Mouse (Mus musculus) brown adipose tissue, adult 24 weeks (tissue): ENCODE data around the gene Xxylt1. TPM values are rescaled to one million over a fixed set of nuclear protein-coding genes. Genes with fewer than 3 reads are reported as not detected.

Source experiments
- H3K27ac ChIP-seq: fragments of 200-500 bp; replicated peaks from 2 replicates; pipeline ENCODE4 v1.5.1; 2012; ENCODE audit warnings: low read depth, mild to moderate bottlenecking, low read length
- H3K4me1 ChIP-seq: fragments of 200-500 bp; 2 replicates; pipeline ENCODE4 v1.6.1; 2012; ENCODE audit warnings: low read length, mixed read lengths; ENCODE audit not compliant: control insufficient read depth, insufficient read depth, insufficient read length
- H3K4me3 ChIP-seq: fragments of 200-500 bp; 2 replicates; pipeline ENCODE4 v1.5.1; 2012; ENCODE audit warnings: low read depth, mild to moderate bottlenecking, low read length, moderate library complexity; ENCODE audit not compliant: insufficient read depth
- polyA plus RNA-seq: library from polyadenylated mRNA; stranded (reverse); fragments of >200 nt; gene quantifications from 2 replicates; pipeline ENCODE4 v1.2.4, GENCODE M21; 2012; ENCODE audit not compliant: missing spikeins, insufficient read depth, insufficient read length

Gene Xxylt1
- polyA plus RNA-seq = 5.6 and 5.8 TPM in 2 replicates

GRCm38 (mm10) chr16:31081125-31081664 lies at the start of gene Xxylt1:
Xxylt1 (minus strand) TSS chr16:31081432.
- Histone ChIP-seq H3K4me3 (peak within 1 kb of the TSS; percentile 92), H3K4me1 (peaks cover 4% of the 10 kb centered on the region; the same call in 1 of the 2 replicates), H3K27ac (no peak within 1 kb of the TSS)

- Histone ChIP-seq H3K4me3 (no peak overlapping the region), H3K27ac (no peak overlapping the region), H3K4me1 (no peaks in the 10 kb centered on the region)
Observed at GRCm38 (mm10) chr16:31128116-31128515, 46.9 kb upstream of the Xxylt1 start.

- H3K4me1 ChIP-seq = no peaks in the 10 kb centered on the region
- H3K27ac ChIP-seq = no peak overlapping the region
- no peak overlapping the region for H3K4me3 ChIP-seq
Observed at GRCm38 (mm10) chr16:31124991-31125390, 43.8 kb upstream of the Xxylt1 start.

GRCm38 (mm10) chr16:31121612-31122011 lies 40.4 kb upstream of the Xxylt1 start:
- Histone ChIP-seq H3K27ac (no peak overlapping the region), H3K4me3 (no peak overlapping the region), H3K4me1 (no peaks in the 10 kb centered on the region)

GRCm38 (mm10) chr16:31113596-31113995 lies 32.4 kb upstream of the Xxylt1 start:
- H3K4me1 ChIP-seq = no peaks in the 10 kb centered on the region
- H3K4me3 ChIP-seq = no peak overlapping the region
- H3K27ac ChIP-seq = no peak overlapping the region

- H3K4me3 ChIP-seq = no peak overlapping the region
- H3K4me1 ChIP-seq = no peaks in the 10 kb centered on the region
- no peak overlapping the region for H3K27ac ChIP-seq
Observed at GRCm38 (mm10) chr16:31101352-31101751, 20.1 kb upstream of the Xxylt1 start.

GRCm38 (mm10) chr16:31099906-31100305 lies 18.7 kb upstream of the Xxylt1 start:
- H3K4me1 ChIP-seq = no peaks in the 10 kb centered on the region
- H3K27ac ChIP-seq = no peak overlapping the region
- H3K4me3 ChIP-seq = no peak overlapping the region

- H3K4me1 ChIP-seq = no peaks in the 10 kb centered on the region
- no peak overlapping the region for H3K27ac ChIP-seq
- H3K4me3 ChIP-seq = no peak overlapping the region
Observed at GRCm38 (mm10) chr16:31094036-31094435, 12.8 kb upstream of the Xxylt1 start.

- no peaks in the 10 kb centered on the region for H3K4me1 ChIP-seq
- no peak overlapping the region for H3K27ac ChIP-seq
- H3K4me3 ChIP-seq = no peak overlapping the region
Observed at GRCm38 (mm10) chr16:31093186-31093585, 12.0 kb upstream of the Xxylt1 start.

GRCm38 (mm10) chr16:31081891-31082290 lies 659 bp upstream of the Xxylt1 start:
- Histone ChIP-seq H3K27ac (no peak overlapping the region), H3K4me3 (no peak overlapping the region), H3K4me1 (peaks cover 4% of the 10 kb centered on the region; the same call in 1 of the 2 replicates)

GRCm38 (mm10) chr16:31080573-31081051 lies 620 bp downstream of the Xxylt1 start:
- Histone ChIP-seq H3K4me3 (peak overlapping the region; percentile 92), H3K27ac (no peak overlapping the region), H3K4me1 (peaks cover 4% of the 10 kb centered on the region; the same call in 1 of the 2 replicates)

GRCm38 (mm10) chr16:31077396-31077795 lies 3.8 kb downstream of the Xxylt1 start:
- no peak overlapping the region for H3K4me3 ChIP-seq
- H3K27ac ChIP-seq = no peak overlapping the region
- peaks cover 4% of the 10 kb centered on the region; the same call in 1 of the 2 replicates for H3K4me1 ChIP-seq

GRCm38 (mm10) chr16:31076436-31076835 lies 4.8 kb downstream of the Xxylt1 start:
- peaks cover 4% of the 10 kb centered on the region; the same call in 1 of the 2 replicates for H3K4me1 ChIP-seq
- no peak overlapping the region for H3K4me3 ChIP-seq
- H3K27ac ChIP-seq = no peak overlapping the region

- H3K4me3 ChIP-seq = no peak overlapping the region
- no peak overlapping the region for H3K27ac ChIP-seq
- H3K4me1 ChIP-seq = peaks cover 8% of the 10 kb centered on the region
Observed at GRCm38 (mm10) chr16:31074324-31074908, 6.8 kb downstream of the Xxylt1 start.

- Histone ChIP-seq H3K4me1 (peaks cover 28% of the 10 kb centered on the region), H3K4me3 (no peak overlapping the region), H3K27ac (no peak overlapping the region)
Observed at GRCm38 (mm10) chr16:31071731-31072130, 9.5 kb downstream of the Xxylt1 start.
